Mouse (Mus musculus) Patski (cell line): ENCODE results near the gene Slc34a3. TPM values are rescaled to one million over a fixed set of nuclear protein-coding genes. Genes with fewer than 3 reads are reported as not detected.
"Not testable (repeated sequence)": the region's sequence is repeated elsewhere in the genome, so short reads cannot be mapped to it uniquely, and the experiment has no call there.

Experiments
- ATAC-seq: fragments of 100-300 bp; one replicate; pipeline ENCODE4 v1.8.0; 2021
- CTCF ChIA-PET: fragments of 350-600 bp; sonication (Branson Sonifier 250); formaldehyde crosslinking; loops from one replicate; lab custom pipeline; 2022; ENCODE audit warnings: inconsistent platforms; lab: Charles Lee
- POLR2A ChIA-PET: fragments of 350-600 bp; sonication (Branson Sonifier 250); formaldehyde crosslinking; loops from one replicate; lab custom pipeline; 2022; ENCODE audit warnings: antibody characterized with exemption, inconsistent platforms; lab: Charles Lee
- DNase-seq: peaks from one replicate; pipeline ENCODE4 v3.0.0-alpha.2; 2011; ENCODE audit warnings: low read depth, low spot score
- H3K27me3 ChIP-seq: fragments of 371-371 bp; one replicate; pipeline ENCODE4 v1.5.1; 2021
- CTCF ChIP-seq: fragments of 100-300 bp; IDR thresholded peaks from one replicate; pipeline ENCODE4 v1.5.1; 2021
- in situ Hi-C: fragments of 300-500 bp; cut with MboI; formaldehyde crosslinking; loops from 3 replicates; pipeline ENCODE4 v1.11.1; 2018; ENCODE audit warnings: low pct_unique_long_range_greater_than_20kb, mixed read lengths
- polyA plus RNA-seq: library from polyadenylated mRNA; unstranded; gene quantifications from one replicate; pipeline ENCODE4 v1.2.3, GENCODE M21; 2021

The Slc34a3 gene
- polyA plus RNA-seq, 1 experiment from 2014 or later, result not detected

- no peak for DNase-seq
- POLR2A ChIA-PET, result interaction anchor here (0.7 to 1.7 kb wide), 7 partner anchors 9 to 1281 kb away, joined by 3 to 8 read pairs (median 6); partner anchors contain the start of genes Tmem203 and Tubb4b
- no peak for TF ChIP-seq CTCF
- in situ Hi-C loops, result no loop called here
- ATAC-seq, result no peak
- H3K27me3 ChIP-seq, result no peaks in the 10 kb centered on the region
- CTCF ChIA-PET, result interaction anchor here (1.3 to 1.9 kb wide), 4 partner anchors 13 to 39 kb away, joined by 3 to 5 read pairs (median 4); no protein-coding TSS in a partner anchor
Observed at GRCm38 (mm10) chr2:25265897-25266656, 31.9 kb upstream of the Slc34a3 start.

GRCm38 (mm10) chr2:25264851-25265250 lies 30.7 kb upstream of the Slc34a3 start:
- DNase-seq (peak; percentile 91), ATAC-seq (peak; percentile 24)
- in situ Hi-C loops, result no loop called here
- POLR2A ChIA-PET, result interaction anchor here (0.6 to 4.3 kb wide), 5 partner anchors 7 to 290 kb away, joined by 4 to 34 read pairs (median 8); partner anchors contain the start of genes Anapc2, Ssna1, Tmem203 and Tubb4b
- CTCF ChIA-PET, result interaction anchor here (1.4 to 1.7 kb wide), 2 partner anchors 36 to 38 kb away, joined by 3 to 5 read pairs; no protein-coding TSS in a partner anchor
- TF ChIP-seq CTCF, result no peak
- no peaks in the 10 kb centered on the region for H3K27me3 ChIP-seq

GRCm38 (mm10) chr2:25264286-25264660 lies 30.1 kb upstream of the Slc34a3 start:
- ChIA-PET POLR2A (interaction anchor here (1.7 to 4.3 kb wide), 2 partner anchors 8 kb away, joined by 8 to 34 read pairs; partner anchors contain the start of genes Anapc2, Ssna1 and Tmem203), CTCF (interaction anchor here (1.7 kb wide), 1 partner anchor 37 kb away, joined by 5 read pairs; no protein-coding TSS in a partner anchor)
- DNase-seq (no peak), ATAC-seq (no peak)
- in situ Hi-C loops, result no loop called here
- TF ChIP-seq CTCF, result no peak
- H3K27me3 ChIP-seq, result no peaks in the 10 kb centered on the region

DNA sequence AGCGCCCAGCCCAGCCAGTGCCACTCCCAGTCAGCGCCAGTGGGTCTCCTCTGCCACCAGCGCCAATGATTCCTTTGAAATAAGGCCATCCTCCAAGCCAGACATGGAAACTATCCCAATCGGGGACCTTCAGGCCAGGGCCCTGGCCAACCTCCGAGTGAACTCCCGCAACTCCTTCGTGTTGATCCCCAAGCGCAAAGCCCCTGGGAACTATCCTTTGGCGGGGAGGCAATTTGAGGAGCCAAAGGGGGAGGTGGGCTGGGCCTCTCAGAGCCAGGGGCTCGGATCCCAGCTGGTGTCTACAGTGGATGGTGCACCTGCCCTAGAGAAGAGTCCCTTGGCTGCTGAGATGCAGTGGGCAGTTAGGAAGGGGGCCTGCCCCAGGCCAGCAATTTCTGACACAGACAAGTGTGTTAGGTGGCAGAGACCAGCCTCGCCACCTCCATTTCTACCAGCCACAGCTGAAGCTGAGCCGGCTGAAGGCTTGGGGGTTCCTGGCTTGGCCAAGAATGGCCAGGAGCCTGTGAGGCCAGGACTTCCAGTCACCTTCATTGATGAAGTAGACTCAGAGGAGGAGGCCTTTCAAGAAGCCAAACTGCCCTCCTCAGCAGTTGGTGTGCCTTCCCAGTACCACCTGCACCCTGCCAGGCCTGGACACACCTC lies 29.6 kb upstream of the Slc34a3 start:
- no peak for ATAC-seq
- in situ Hi-C loops, result no loop called here
- POLR2A ChIA-PET, result interaction anchor here (4.3 kb wide), 1 partner anchor 8 kb away, joined by 34 read pairs; the partner anchor contains the start of genes Anapc2 and Ssna1
- TF ChIP-seq CTCF, result no peak
- no peak for DNase-seq
- no peaks in the 10 kb centered on the region for H3K27me3 ChIP-seq
- CTCF ChIA-PET, result no interaction called here

GRCm38 (mm10) chr2:25262795-25263622 lies 28.8 kb upstream of the Slc34a3 start:
- DNase-seq (no peak), ATAC-seq (peak; percentile 15)
- ChIA-PET CTCF (no interaction called here), POLR2A (interaction anchor here (1.7 to 4.3 kb wide), 2 partner anchors 9 to 19 kb away, joined by 3 to 34 read pairs; partner anchors contain the start of genes Anapc2 and Ssna1)
- no peaks in the 10 kb centered on the region for H3K27me3 ChIP-seq
- in situ Hi-C loops, result no loop called here
- TF ChIP-seq CTCF, result no peak

DNA sequence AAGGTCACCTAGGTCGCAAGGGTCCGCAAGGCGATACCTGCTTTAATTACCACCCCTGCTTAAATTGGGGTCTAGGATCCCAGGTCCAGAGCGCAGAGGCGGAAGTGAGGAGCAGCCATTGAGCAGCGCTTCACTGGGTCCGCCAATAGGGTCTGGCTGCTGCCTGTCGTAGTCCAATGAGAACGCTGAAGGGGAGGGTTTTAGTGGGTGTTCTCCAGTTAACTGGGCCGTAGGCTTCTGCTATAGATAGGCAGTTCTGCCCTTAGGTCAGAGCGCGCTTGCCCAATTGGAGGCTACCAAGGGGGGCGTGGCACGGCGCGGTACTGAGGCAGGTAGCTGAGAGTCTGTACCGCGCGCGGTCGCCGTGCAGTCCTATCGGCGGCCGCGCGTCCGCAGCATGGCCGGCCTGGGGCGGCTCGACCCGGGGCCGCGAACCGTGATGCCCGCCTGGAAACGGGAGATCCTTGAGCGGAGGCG lies 28.2 kb upstream of the Slc34a3 start, which contains the start of gene Tprn:
Gene Tprn (plus strand): TSS at position 328 of the 477 bp plus-strand sequence.
- POLR2A ChIA-PET, result interaction anchor here (1.7 to 4.3 kb wide), 2 partner anchors 10 to 20 kb away, joined by 3 to 34 read pairs; partner anchors contain the start of genes Anapc2 and Ssna1

GRCm38 (mm10) chr2:25261870-25262269 lies 27.7 kb upstream of the Slc34a3 start:
- TF ChIP-seq CTCF, result no peak

More for the DNA sequence above, 28.2 kb upstream of the Slc34a3 start, which contains the start of gene Tprn:
- DNase-seq (peak; percentile 83), ATAC-seq (peak; percentile 96)
- in situ Hi-C loops, result no loop called here
- CTCF ChIA-PET, result no interaction called here
- no peak for TF ChIP-seq CTCF
- no peaks in the 10 kb centered on the region for H3K27me3 ChIP-seq

GRCm38 (mm10) chr2:25258887-25259286 lies 24.7 kb upstream of the Slc34a3 start:
- CTCF ChIA-PET, result interaction anchor here (0.9 to 1.5 kb wide), 4 partner anchors 13 to 31 kb away, joined by 3 to 6 read pairs (median 4); partner anchors contain the start of genes Anapc2 and Ssna1
- ATAC-seq, result no peak
- in situ Hi-C loops, result no loop called here

More at GRCm38 (mm10) chr2:25261870-25262269, 27.7 kb upstream of the Slc34a3 start:
- CTCF ChIA-PET, result no interaction called here
- in situ Hi-C loops, result no loop called here
- DNase-seq (no peak), ATAC-seq (no peak)
- H3K27me3 ChIP-seq, result no peaks in the 10 kb centered on the region
- POLR2A ChIA-PET, result interaction anchor here (1.7 to 4.3 kb wide), 2 partner anchors 10 to 20 kb away, joined by 3 to 34 read pairs; partner anchors contain the start of genes Anapc2 and Ssna1

DNA sequence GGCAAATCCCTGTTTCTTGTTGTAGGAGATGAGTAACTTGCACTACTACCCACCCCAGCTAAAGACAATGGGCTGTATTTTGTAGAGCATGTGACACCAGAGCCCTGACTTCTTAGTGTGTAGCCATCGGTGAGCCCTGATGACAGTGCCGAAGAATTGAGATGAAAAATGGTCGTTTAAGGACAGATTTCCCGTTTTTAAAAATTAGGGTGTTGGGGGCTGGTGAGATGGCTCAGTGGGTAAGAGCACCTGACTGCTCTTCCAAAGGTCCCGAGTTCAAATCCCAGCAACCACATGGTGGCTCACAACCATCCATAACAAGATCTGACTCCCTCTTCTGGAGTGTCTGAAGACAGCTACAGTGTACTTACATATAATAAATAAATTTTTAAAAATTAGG lies 23.1 kb upstream of the Slc34a3 start:
- ATAC-seq, DNase-seq, in situ Hi-C loops, H3K27me3 ChIP-seq: not testable (repeated sequence)
- ChIA-PET CTCF (interaction anchor here (7.1 kb wide), 1 partner anchor 29 kb away, joined by 34 read pairs; no protein-coding TSS in a partner anchor), POLR2A (interaction anchor here (1.2 to 4.5 kb wide), 3 partner anchors 10 to 31 kb away, joined by 3 to 20 read pairs (median 8); partner anchors contain the start of genes Anapc2 and Ssna1)

More at GRCm38 (mm10) chr2:25258887-25259286, 24.7 kb upstream of the Slc34a3 start:
- no peak for TF ChIP-seq CTCF
- no peaks in the 10 kb centered on the region for H3K27me3 ChIP-seq
- DNase-seq, result no peak
- POLR2A ChIA-PET, result no interaction called here

- CTCF ChIA-PET, result interaction anchor here (1.0 to 7.1 kb wide), 4 partner anchors 11 to 28 kb away, joined by 3 to 34 read pairs (median 4); partner anchors contain the start of genes Anapc2 and Ssna1
- DNase-seq, in situ Hi-C loops: not testable (repeated sequence)
Observed at GRCm38 (mm10) chr2:25256443-25257109, 22.4 kb upstream of the Slc34a3 start.

More at GRCm38 (mm10) chr2:25256443-25257109, 22.4 kb upstream of the Slc34a3 start:
- H3K27me3 ChIP-seq, ATAC-seq: not testable (repeated sequence)
- POLR2A ChIA-PET, result interaction anchor here (1.2 to 4.5 kb wide), 5 partner anchors 8 to 156 kb away, joined by 3 to 20 read pairs (median 8); partner anchors contain the start of genes Anapc2 and Ssna1
